Mouse (Mus musculus): ENCODE results near the gene Tmed2.

- TF ChIP-seq CTCF (IDR thresholded peaks at IDR 0.05; ENCODE audit: low read depth) = no peak
- no peak for TF ChIP-seq EP300 (IDR thresholded peaks at IDR 0.05; ENCODE audit: low read depth)
Measured at GRCm38 (mm10) chr5:124518648-124519047, 21.8 kb upstream of the Tmed2 start.

Data from heart, postnatal 0 days (tissue).